Mouse (Mus musculus) bone marrow macrophage, adult 2 months (primary cell): ENCODE results near the gene Plppr5.

Source experiments
- CTCF ChIP-seq: IDR thresholded peaks from 2 replicates; pipeline ENCODE4 v1.5.1; 2012; ENCODE audit warnings: low read depth, mild to moderate bottlenecking, low read length, moderate library complexity
- POLR2A ChIP-seq: IDR thresholded peaks from 2 replicates; pipeline ENCODE4 v1.6.1; 2012; ENCODE audit warnings: mild to moderate bottlenecking, low read depth, low read length, borderline replicate concordance

DNA sequence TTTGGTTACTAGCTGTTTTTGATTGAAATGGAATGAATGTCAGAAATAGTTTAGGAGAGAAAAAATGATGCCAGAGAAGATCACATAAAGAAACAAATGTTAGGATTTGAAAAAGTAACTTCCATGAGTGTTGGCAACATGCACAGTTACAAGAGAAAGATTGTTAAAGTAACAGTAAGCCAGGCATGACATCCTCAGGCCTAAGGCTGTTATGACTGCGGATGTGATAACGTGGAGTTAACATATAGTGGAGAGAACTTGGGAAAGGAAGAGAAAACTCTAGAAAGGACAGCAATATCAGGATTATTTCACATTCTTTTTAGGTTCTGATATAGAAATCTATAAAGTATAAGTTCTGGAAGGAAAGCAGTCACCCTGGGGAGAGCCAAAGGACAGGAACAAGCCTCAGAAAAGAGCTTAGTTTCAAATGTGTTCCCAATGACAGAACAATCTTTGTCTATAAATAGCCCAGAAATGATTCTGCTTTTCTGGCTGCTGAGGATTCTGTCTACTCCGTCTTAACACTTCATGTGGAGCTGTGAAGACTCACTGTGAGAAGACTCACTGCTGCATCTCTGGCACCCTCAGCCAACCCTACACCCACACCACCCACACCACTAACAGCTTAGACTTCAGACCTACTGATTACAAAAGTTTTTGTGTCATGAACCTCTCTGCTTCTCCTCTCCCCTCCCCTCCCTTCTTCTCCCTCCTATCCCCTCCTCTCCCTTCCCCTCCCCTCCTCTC is 142.1 kb downstream of the Plppr5 start:
- no peak for TF ChIP-seq POLR2A
- no peak for TF ChIP-seq CTCF
